ENCODE assay signal across 8 mouse cellular contexts in the genomic region with DNA sequence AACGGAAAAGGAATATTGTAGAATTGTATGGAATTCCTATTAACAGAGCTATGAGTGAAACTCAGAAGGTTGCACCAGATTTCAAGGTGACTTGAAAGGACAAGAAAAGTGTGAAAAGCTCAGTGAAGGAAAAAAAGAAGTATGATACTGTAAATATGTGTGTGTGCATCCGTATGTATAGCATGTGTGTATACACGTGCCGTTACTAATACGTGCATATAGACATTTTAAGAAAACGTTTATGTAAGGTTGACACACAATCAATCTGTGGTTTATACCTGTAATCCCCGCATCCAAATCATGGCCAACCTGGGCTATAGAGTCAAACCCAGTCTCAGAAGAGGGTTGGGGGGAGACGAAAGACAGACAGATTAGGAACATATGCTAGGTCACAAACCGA. TPM values are rescaled to one million over a fixed set of nuclear protein-coding genes. Genes with fewer than 3 reads are reported as not detected.
DNase-seq lines count a peak whose midpoint lies in the region; ATAC-seq and TF ChIP-seq lines count a peak whose summit lies in the region.

No protein-coding gene starts in this region.

- DNase-seq in heart, adult 18-20 months = no peak
- no peak for DNase-seq in forebrain, postnatal 0 days
- DNase-seq in liver, postnatal 0 days = no peak
- no peak for DNase-seq in urinary bladder, postnatal 25 days (ENCODE audit: low spot score)
- no peak for DNase-seq in frontal cortex, adult 2 months (ENCODE audit: extremely low spot score in 1 of 2, low spot score in 1 of 2)
- DNase-seq in layer of hippocampus, adult 9-11 months = no peak

- 24% methylated on average over 9 of the region's 9 CpGs for WGBS in heart, embryonic 12.5 days
- 22% methylated on average over 9 of the region's 9 CpGs for WGBS in forebrain, postnatal 0 days
- whole genome bisulfite sequencing in liver, postnatal 0 days (ENCODE audit: insufficient replicate concordance) = 23% methylated on average over 9 of the region's 9 CpGs

- H3K9ac ChIP-seq in heart, embryonic 12.5 days = peak overlapping the region; percentile 93; the same call in 1 of the 2 replicates
- H3K9ac ChIP-seq in forebrain, postnatal 0 days = peak overlapping the region; percentile 93
- no peak overlapping the region; the same call in 1 of the 2 replicates for H3K9ac ChIP-seq in liver, postnatal 0 days (replicated peaks)

- no peak for TF ChIP-seq CTCF in E14TG2a.4 (conservative IDR thresholded peaks at IDR 0.05; ENCODE audit: low read length)
- TF ChIP-seq CTCF in forebrain, postnatal 0 days (IDR thresholded peaks at IDR 0.05; ENCODE audit: low read depth) = no peak
- no peak for TF ChIP-seq CTCF in liver, postnatal 0 days (IDR thresholded peaks at IDR 0.05; ENCODE audit: low read depth)

- H3K4me1 ChIP-seq in heart, embryonic 12.5 days (replicated peaks) = peaks cover 19% of the 10 kb centered on the region
- H3K4me1 ChIP-seq in E14TG2a.4 (replicated peaks; ENCODE audit: low read depth, low read length) = peaks cover 44% of the 10 kb centered on the region
- peaks cover 15% of the 10 kb centered on the region for H3K4me1 ChIP-seq in forebrain, postnatal 0 days (ENCODE audit: insufficient read depth)
- peaks cover 18% of the 10 kb centered on the region for H3K4me1 ChIP-seq in liver, postnatal 0 days (ENCODE audit: insufficient read depth)

- peak overlapping the region; percentile 92 for H3K4me3 ChIP-seq in heart, embryonic 12.5 days
- H3K4me3 ChIP-seq in E14TG2a.4 (replicated peaks; ENCODE audit: low read length) = peak overlapping the region; percentile 100
- peak overlapping the region; percentile 96 for H3K4me3 ChIP-seq in forebrain, postnatal 0 days (ENCODE audit: low read depth, low read length)
- H3K4me3 ChIP-seq in liver, postnatal 0 days (ENCODE audit: low read depth, low read length) = peak overlapping the region; percentile 98

- ATAC-seq in heart, embryonic 12.5 days (ENCODE audit: insufficient number of reproducible peaks, low FRiP score) = no peak
- ATAC-seq in forebrain, postnatal 0 days = peak; percentile 25
- ATAC-seq in liver, postnatal 0 days = no peak

- no peaks in the 10 kb centered on the region for H3K9me3 ChIP-seq in heart, embryonic 12.5 days (replicated peaks)
- peaks cover 2% of the 10 kb centered on the region; the same call in 1 of the 2 replicates for H3K9me3 ChIP-seq in E14TG2a.4 (ENCODE audit: low read length)
- no peaks in the 10 kb centered on the region for H3K9me3 ChIP-seq in forebrain, postnatal 0 days (ENCODE audit: low read length)
- no peaks in the 10 kb centered on the region for H3K9me3 ChIP-seq in liver, postnatal 0 days (ENCODE audit: low read length)

- 0 out of 2 replicates have a peak, but pooled peaks cover 3% of the 10 kb centered on the region for H3K36me3 ChIP-seq in heart, embryonic 12.5 days
- peaks cover 24% of the 10 kb centered on the region for H3K36me3 ChIP-seq in E14TG2a.4 (ENCODE audit: insufficient read depth, low read length)
- H3K36me3 ChIP-seq in forebrain, postnatal 0 days (ENCODE audit: insufficient read depth) = no peaks in the 10 kb centered on the region
- H3K36me3 ChIP-seq in liver, postnatal 0 days (replicated peaks; ENCODE audit: insufficient read depth, low read length) = 0 out of 2 replicates have a peak, but pooled peaks cover 3% of the 10 kb centered on the region

- H3K4me2 ChIP-seq in heart, embryonic 12.5 days = peak overlapping the region; percentile 100
- H3K4me2 ChIP-seq in forebrain, postnatal 0 days (ENCODE audit: low read depth) = peak overlapping the region; percentile 86
- H3K4me2 ChIP-seq in liver, postnatal 0 days (ENCODE audit: low read depth, low read length) = peak overlapping the region; percentile 96

- TF ChIP-seq EP300 in liver, postnatal 0 days (IDR thresholded peaks at IDR 0.05; ENCODE audit: low read depth) = no peak

- H3K27me3 ChIP-seq in heart, embryonic 12.5 days (replicated peaks) = 0 out of 2 replicates have a peak, but pooled peaks cover 3% of the 10 kb centered on the region
- 0 out of 2 replicates have a peak, but pooled peaks cover 3% of the 10 kb centered on the region for H3K27me3 ChIP-seq in E14TG2a.4 (ENCODE audit: insufficient read depth, low read length)
- no peaks in the 10 kb centered on the region for H3K27me3 ChIP-seq in forebrain, postnatal 0 days (ENCODE audit: insufficient read depth, low read length)
- no peaks in the 10 kb centered on the region for H3K27me3 ChIP-seq in liver, postnatal 0 days (ENCODE audit: insufficient read depth, low read length)

- H3K27ac ChIP-seq in heart, embryonic 12.5 days (ENCODE audit: poor library complexity, severe bottlenecking) = peak overlapping the region; percentile 96
- H3K27ac ChIP-seq in forebrain, postnatal 0 days (ENCODE audit: low read depth, low read length) = peak overlapping the region; percentile 98
- 0 out of 2 replicates have a peak overlapping the region, but pooled peaks have one; percentile 92 for H3K27ac ChIP-seq in liver, postnatal 0 days (ENCODE audit: low read depth)

RNA-seq across cellular contexts. Expression of gene Nudcd3, which starts 0.4 kb away (rescaled TPM):
- 35.5 and 36.7 TPM in 2 replicates for polyA plus RNA-seq in heart, embryonic 12.5 days (2016; fragmentation: Nextera tagmentation; extraction: Ambion mirVana)
- 10 to 100 TPM; 64.2 to 67.1 TPM for total RNA-seq in heart, adult 18-20 months (2021)
- 57.2 and 61.6 TPM in 2 replicates for total RNA-seq in forebrain, postnatal 0 days (2014; rRNA removed)
- 60.9 and 70.7 TPM in 2 replicates for polyA plus RNA-seq in forebrain, postnatal 0 days (2015; fragmentation: Nextera tagmentation; extraction: Ambion mirVana)
- 7.7 and 9.2 TPM in 2 replicates for polyA plus RNA-seq in liver, postnatal 0 days (2015; fragmentation: Nextera tagmentation; extraction: Ambion mirVana)
- 96.6 and 104 TPM in 2 replicates for polyA plus RNA-seq in frontal cortex, adult 2 months (2012; rRNA removed)

RNA-seq across cellular contexts. Expression of gene A730071L15Rik, which starts 0.7 kb away (rescaled TPM):
- polyA plus RNA-seq in heart, embryonic 12.5 days (2016; fragmentation: Nextera tagmentation; extraction: Ambion mirVana) = 0.54 TPM in 1 of 2 replicates, not detected in the other
- not detected for total RNA-seq in heart, adult 18-20 months (2021)
- total RNA-seq in forebrain, postnatal 0 days (2014; rRNA removed) = 0.15 and 0.29 TPM in 2 replicates
- 0.44 and 0.47 TPM in 2 replicates for polyA plus RNA-seq in forebrain, postnatal 0 days (2015; fragmentation: Nextera tagmentation; extraction: Ambion mirVana)
- 0.28 and 0.31 TPM in 2 replicates for polyA plus RNA-seq in liver, postnatal 0 days (2015; fragmentation: Nextera tagmentation; extraction: Ambion mirVana)
- 0.27 TPM in 1 of 2 replicates, not detected in the other for polyA plus RNA-seq in frontal cortex, adult 2 months (2012; rRNA removed)

RNA-seq across cellular contexts. Expression of gene Npc1l1, which starts 29.4 kb away (rescaled TPM):
- 0.05 TPM in 1 of 2 replicates, not detected in the other for polyA plus RNA-seq in heart, embryonic 12.5 days (2016; fragmentation: Nextera tagmentation; extraction: Ambion mirVana)
- not detected for total RNA-seq in heart, adult 18-20 months (2021)
- not detected in 2 replicates for total RNA-seq in forebrain, postnatal 0 days (2014; rRNA removed)
- not detected in 2 replicates for polyA plus RNA-seq in forebrain, postnatal 0 days (2015; fragmentation: Nextera tagmentation; extraction: Ambion mirVana)
- not detected in 2 replicates for polyA plus RNA-seq in liver, postnatal 0 days (2015; fragmentation: Nextera tagmentation; extraction: Ambion mirVana)
- polyA plus RNA-seq in frontal cortex, adult 2 months (2012; rRNA removed) = 1.2 and 1.4 TPM in 2 replicates
